Mouse (Mus musculus): ENCODE results near the gene Cacna1c. TPM values are rescaled to one million over a fixed set of nuclear protein-coding genes. Genes with fewer than 3 reads are reported as not detected.
A peak's percentile ranks its signal among the peaks of the same experiment; 100 is the strongest.

Cacna1c gene
- polyA plus RNA-seq, 1 experiment from 2014 or later: 4.0 TPM

GRCm38 (mm10) chr6:118989999-118990776 is 206.0 kb downstream of the Cacna1c start:
- H3K4me1 ChIP-seq (replicated peaks; ENCODE audit: control insufficient read depth, insufficient read depth, low read length): no peaks in the 10 kb centered on the region
- no peak overlapping the region for H3K4me3 ChIP-seq (ENCODE audit: low read depth, low read length)
- H3K36me3 ChIP-seq (ENCODE audit: control insufficient read depth, insufficient read depth, low read length): no peaks in the 10 kb centered on the region
- ATAC-seq (ENCODE audit: low FRiP score): no peak
- 61% methylated on average over 9 of the region's 9 CpGs for WGBS
- no peak overlapping the region for H3K4me2 ChIP-seq (replicated peaks; ENCODE audit: low read depth, low read length)
- H3K9me3 ChIP-seq (ENCODE audit: control insufficient read depth, low read length): no peaks in the 10 kb centered on the region
- H3K9ac ChIP-seq (ENCODE audit: low read depth, low read length): no peak overlapping the region
- no peak for DNase-seq (ENCODE audit: low spot score)
- no peak overlapping the region for H3K27ac ChIP-seq (ENCODE audit: low read depth, low read length)
- no peaks in the 10 kb centered on the region for H3K27me3 ChIP-seq (ENCODE audit: control insufficient read depth, insufficient read depth, low read length)

GRCm38 (mm10) chr6:118984181-118984901 is 211.9 kb downstream of the Cacna1c start:
- DNase-seq (ENCODE audit: low spot score): no peak
- no peak for ATAC-seq (ENCODE audit: low FRiP score)
- 78% methylated on average over 11 of the region's 11 CpGs for WGBS
- no peaks in the 10 kb centered on the region for H3K27me3 ChIP-seq (ENCODE audit: control insufficient read depth, insufficient read depth, low read length)
- H3K9ac ChIP-seq (ENCODE audit: low read depth, low read length): no peak overlapping the region
- no peaks in the 10 kb centered on the region for H3K9me3 ChIP-seq (ENCODE audit: control insufficient read depth, low read length)
- H3K36me3 ChIP-seq (ENCODE audit: control insufficient read depth, insufficient read depth, low read length): no peaks in the 10 kb centered on the region
- H3K4me1 ChIP-seq (replicated peaks; ENCODE audit: control insufficient read depth, insufficient read depth, low read length): no peaks in the 10 kb centered on the region
- H3K27ac ChIP-seq (ENCODE audit: low read depth, low read length): no peak overlapping the region
- H3K4me3 ChIP-seq (ENCODE audit: low read depth, low read length): no peak overlapping the region
- H3K4me2 ChIP-seq (replicated peaks; ENCODE audit: low read depth, low read length): no peak overlapping the region

DNA sequence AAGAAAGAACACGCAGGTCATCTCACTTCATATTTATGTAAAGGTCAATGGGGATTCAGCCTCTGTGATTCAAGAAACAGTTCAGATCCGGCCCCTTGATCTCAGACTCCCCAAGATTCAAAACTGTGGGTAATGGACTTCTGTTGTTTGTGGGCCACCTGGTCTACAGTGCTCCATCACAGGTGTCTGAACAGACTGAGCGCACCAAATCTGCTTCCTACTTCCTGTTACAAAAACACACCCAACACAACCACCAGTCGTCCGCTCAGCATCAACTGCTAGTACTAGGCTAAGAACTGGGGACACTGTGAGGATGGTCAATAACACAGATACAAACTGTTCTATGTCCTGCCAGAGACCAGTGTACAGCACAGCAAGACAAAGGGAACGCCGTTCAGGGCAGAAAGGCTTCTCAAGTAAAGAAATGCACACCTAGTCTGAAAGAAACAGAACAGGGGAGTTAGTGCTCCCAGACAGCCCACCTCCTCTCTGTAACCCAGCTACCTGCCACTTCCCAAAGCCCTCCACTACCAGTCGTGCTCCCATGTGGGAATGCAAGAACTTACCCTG is 212.7 kb downstream of the Cacna1c start:
- DNase-seq (ENCODE audit: low spot score) (no peak), ATAC-seq (ENCODE audit: low FRiP score) (no peak)
- no peak overlapping the region for H3K4me3 ChIP-seq (ENCODE audit: low read depth, low read length)
- H3K9ac ChIP-seq (ENCODE audit: low read depth, low read length): no peak overlapping the region
- H3K27ac ChIP-seq (ENCODE audit: low read depth, low read length): no peak overlapping the region
- no peaks in the 10 kb centered on the region for H3K27me3 ChIP-seq (ENCODE audit: control insufficient read depth, insufficient read depth, low read length)
- 86% methylated on average over 8 of the region's 8 CpGs for WGBS
- no peaks in the 10 kb centered on the region for H3K4me1 ChIP-seq (replicated peaks; ENCODE audit: control insufficient read depth, insufficient read depth, low read length)
- H3K9me3 ChIP-seq (ENCODE audit: control insufficient read depth, low read length): no peaks in the 10 kb centered on the region
- H3K36me3 ChIP-seq (ENCODE audit: control insufficient read depth, insufficient read depth, low read length): no peaks in the 10 kb centered on the region
- no peak overlapping the region for H3K4me2 ChIP-seq (replicated peaks; ENCODE audit: low read depth, low read length)

- Histone ChIP-seq H3K27ac (ENCODE audit: low read depth, low read length) (no peak overlapping the region), H3K4me1 (replicated peaks; ENCODE audit: control insufficient read depth, insufficient read depth, low read length) (peaks cover 2% of the 10 kb centered on the region; the same call in 1 of the 2 replicates)
- no peak for DNase-seq (ENCODE audit: low spot score)
These were observed 216.0 kb downstream of the Cacna1c start for GRCm38 (mm10) chr6:118980265-118980664.

GRCm38 (mm10) chr6:118977443-118978271 is 218.6 kb downstream of the Cacna1c start:
- Histone ChIP-seq H3K27ac (ENCODE audit: low read depth, low read length) (no peak overlapping the region), H3K4me2 (replicated peaks; ENCODE audit: low read depth, low read length) (0 out of 2 replicates have a peak overlapping the region, but pooled peaks have one; percentile 17)
- ATAC-seq (ENCODE audit: low FRiP score): peak; percentile 71

More at GRCm38 (mm10) chr6:118980265-118980664, 216.0 kb downstream of the Cacna1c start:
- H3K36me3 ChIP-seq (ENCODE audit: control insufficient read depth, insufficient read depth, low read length): no peaks in the 10 kb centered on the region
- H3K9me3 ChIP-seq (ENCODE audit: control insufficient read depth, low read length): no peaks in the 10 kb centered on the region
- no peak for ATAC-seq (ENCODE audit: low FRiP score)
- H3K4me2 ChIP-seq (replicated peaks; ENCODE audit: low read depth, low read length): no peak overlapping the region
- no peak overlapping the region for H3K9ac ChIP-seq (ENCODE audit: low read depth, low read length)
- H3K27me3 ChIP-seq (ENCODE audit: control insufficient read depth, insufficient read depth, low read length): no peaks in the 10 kb centered on the region
- WGBS: 89% methylated on average over 12 of the region's 12 CpGs
- H3K4me3 ChIP-seq (ENCODE audit: low read depth, low read length): no peak overlapping the region

DNA sequence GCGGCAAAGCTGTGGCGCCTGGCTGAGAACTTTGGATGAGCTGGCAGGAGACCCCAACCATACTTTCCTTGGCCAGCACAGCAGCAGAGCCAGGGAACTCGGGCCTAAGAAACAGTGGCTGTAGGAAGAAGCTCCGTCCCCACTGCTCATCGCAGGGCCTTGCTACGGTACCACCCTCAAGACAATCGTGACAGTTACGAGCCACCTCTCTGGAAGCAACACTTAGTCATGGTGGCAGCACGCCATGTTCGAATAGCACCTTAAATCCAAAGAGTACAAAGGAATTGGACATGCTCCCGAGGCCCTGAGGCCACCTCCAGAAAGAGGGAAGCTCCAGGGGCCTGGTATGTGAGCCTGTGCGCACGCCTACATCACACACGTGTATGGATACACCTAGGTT is 219.6 kb downstream of the Cacna1c start:
- Histone ChIP-seq H3K4me1 (replicated peaks; ENCODE audit: control insufficient read depth, insufficient read depth, low read length) (peaks cover 2% of the 10 kb centered on the region; the same call in 1 of the 2 replicates), H3K36me3 (ENCODE audit: control insufficient read depth, insufficient read depth, low read length) (no peaks in the 10 kb centered on the region), H3K27me3 (ENCODE audit: control insufficient read depth, insufficient read depth, low read length) (no peaks in the 10 kb centered on the region), H3K4me2 (replicated peaks; ENCODE audit: low read depth, low read length) (no peak overlapping the region), H3K4me3 (ENCODE audit: low read depth, low read length) (no peak overlapping the region), H3K9me3 (ENCODE audit: control insufficient read depth, low read length) (no peaks in the 10 kb centered on the region), H3K9ac (ENCODE audit: low read depth, low read length) (no peak overlapping the region), H3K27ac (ENCODE audit: low read depth, low read length) (no peak overlapping the region)
- DNase-seq (ENCODE audit: low spot score): no peak
- no peak for ATAC-seq (ENCODE audit: low FRiP score)
- 90% methylated on average over 14 of the region's 14 CpGs for WGBS

More at GRCm38 (mm10) chr6:118977443-118978271, 218.6 kb downstream of the Cacna1c start:
- peaks cover 2% of the 10 kb centered on the region; the same call in 1 of the 2 replicates for H3K4me1 ChIP-seq (replicated peaks; ENCODE audit: control insufficient read depth, insufficient read depth, low read length)
- H3K9ac ChIP-seq (ENCODE audit: low read depth, low read length): no peak overlapping the region
- no peaks in the 10 kb centered on the region for H3K36me3 ChIP-seq (ENCODE audit: control insufficient read depth, insufficient read depth, low read length)
- no peak overlapping the region for H3K4me3 ChIP-seq (ENCODE audit: low read depth, low read length)
- peak; percentile 44 for DNase-seq (ENCODE audit: low spot score)
- no peaks in the 10 kb centered on the region for H3K9me3 ChIP-seq (ENCODE audit: control insufficient read depth, low read length)
- no peaks in the 10 kb centered on the region for H3K27me3 ChIP-seq (ENCODE audit: control insufficient read depth, insufficient read depth, low read length)
- WGBS: 32% methylated on average over 10 of the region's 10 CpGs

DNA sequence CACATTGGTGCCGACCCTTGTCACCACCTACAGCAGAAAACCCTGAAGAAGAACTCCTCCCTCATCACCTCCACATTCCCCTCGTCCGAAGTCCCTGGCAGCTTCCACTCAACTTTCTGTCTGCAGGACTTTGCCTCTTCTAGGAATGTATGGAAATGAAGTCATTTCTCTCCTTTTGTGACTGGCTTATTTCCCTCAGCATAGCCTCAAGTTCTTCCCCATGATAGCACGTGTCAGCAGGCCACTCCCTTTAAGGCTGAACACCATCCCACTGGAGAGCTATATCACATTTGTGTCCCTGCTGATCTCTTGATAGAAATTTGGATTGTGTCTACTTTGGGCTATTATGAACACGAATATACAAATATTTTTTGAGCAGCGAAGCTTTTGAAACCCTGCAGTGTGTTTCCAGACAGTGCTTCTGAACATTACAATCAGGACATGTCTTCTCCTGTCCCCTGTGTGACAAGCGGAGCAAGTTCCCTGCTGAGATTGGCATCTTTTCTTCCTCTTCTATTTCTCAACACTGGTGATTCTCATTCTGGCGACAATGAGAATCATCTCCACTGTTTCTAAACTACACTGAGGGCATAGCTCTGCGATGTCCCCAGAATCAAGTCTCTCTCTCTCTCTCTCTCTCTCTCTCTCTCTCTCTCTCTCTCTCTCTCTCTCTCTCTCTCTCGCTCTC is 224.2 kb downstream of the Cacna1c start:
- ATAC-seq (ENCODE audit: low FRiP score) (no peak), DNase-seq (ENCODE audit: low spot score) (no peak)
- WGBS: 62% methylated on average over 9 of the region's 10 CpGs
- H3K9ac ChIP-seq (ENCODE audit: low read depth, low read length): no peak overlapping the region
- no peak overlapping the region for H3K4me2 ChIP-seq (replicated peaks; ENCODE audit: low read depth, low read length)
- H3K27me3 ChIP-seq (ENCODE audit: control insufficient read depth, insufficient read depth, low read length): no peaks in the 10 kb centered on the region
- no peaks in the 10 kb centered on the region for H3K36me3 ChIP-seq (ENCODE audit: control insufficient read depth, insufficient read depth, low read length)
- no peak overlapping the region for H3K4me3 ChIP-seq (ENCODE audit: low read depth, low read length)
- 0 out of 2 replicates have a peak, but pooled peaks cover 2% of the 10 kb centered on the region for H3K4me1 ChIP-seq (replicated peaks; ENCODE audit: control insufficient read depth, insufficient read depth, low read length)
- no peaks in the 10 kb centered on the region for H3K9me3 ChIP-seq (ENCODE audit: control insufficient read depth, low read length)
- no peak overlapping the region for H3K27ac ChIP-seq (ENCODE audit: low read depth, low read length)

DNA sequence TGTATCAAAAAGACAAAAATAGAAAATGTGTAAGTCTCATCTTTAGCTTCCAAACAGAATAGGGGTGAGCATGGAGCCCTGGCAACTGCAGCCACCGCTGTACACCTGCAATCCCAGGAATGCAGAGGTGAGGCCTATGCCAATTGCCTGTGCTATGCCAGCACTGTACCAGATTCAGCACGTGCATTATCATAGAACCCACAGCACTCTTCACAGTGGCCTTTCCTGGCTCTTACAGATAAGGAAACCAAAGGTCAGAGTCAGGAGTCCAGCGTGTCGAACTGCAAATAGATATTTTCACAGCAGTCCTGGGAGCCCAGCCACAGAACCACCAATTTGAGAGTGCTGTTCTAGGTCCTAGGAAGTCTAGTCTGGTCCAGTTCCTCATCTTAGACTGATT is 227.4 kb downstream of the Cacna1c start:
- Histone ChIP-seq H3K4me1 (replicated peaks; ENCODE audit: control insufficient read depth, insufficient read depth, low read length) (no peaks in the 10 kb centered on the region), H3K4me3 (ENCODE audit: low read depth, low read length) (no peak overlapping the region), H3K27me3 (ENCODE audit: control insufficient read depth, insufficient read depth, low read length) (no peaks in the 10 kb centered on the region), H3K36me3 (ENCODE audit: control insufficient read depth, insufficient read depth, low read length) (no peaks in the 10 kb centered on the region), H3K9ac (ENCODE audit: low read depth, low read length) (no peak overlapping the region), H3K4me2 (replicated peaks; ENCODE audit: low read depth, low read length) (no peak overlapping the region), H3K27ac (ENCODE audit: low read depth, low read length) (no peak overlapping the region), H3K9me3 (ENCODE audit: control insufficient read depth, low read length) (no peaks in the 10 kb centered on the region)
- 80% methylated on average over 4 of the region's 4 CpGs for WGBS
- ATAC-seq (ENCODE audit: low FRiP score): no peak
- DNase-seq (ENCODE audit: low spot score): no peak

All from hindbrain, embryonic 11.5 days (tissue).